In the genomic region with DNA sequence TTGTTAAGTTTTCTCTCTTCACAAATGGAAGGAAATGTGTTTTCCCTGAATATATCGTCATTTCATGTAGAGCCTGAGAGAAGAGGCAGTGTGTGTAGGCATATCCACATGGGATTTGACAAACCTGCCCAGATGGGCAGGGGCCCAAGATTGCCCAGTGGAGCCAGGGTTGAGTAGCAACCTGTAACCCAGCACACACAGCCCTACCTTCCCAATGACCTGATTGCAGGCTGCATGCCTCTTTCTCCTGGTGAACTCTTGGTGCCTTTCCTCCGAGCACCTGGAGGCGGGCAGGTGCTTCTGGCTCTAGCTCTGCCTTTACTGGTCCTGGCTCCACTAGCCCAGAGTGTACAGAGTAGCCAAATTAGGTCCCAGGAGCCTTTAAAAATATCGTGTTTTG, we compare ENCODE assay signal across 10 mouse cellular contexts.
DNase-seq lines count a peak whose midpoint lies in the region; ATAC-seq lines count a peak whose summit lies in the region.
"Had no signal": no experiment of that assay in that cellular context is flagged by ENCODE, and none has a peak within 500 bp of the region (broad histone marks: within the 10 kb centered on the region; RNA-seq: fewer than 3 reads in every experiment).

No protein-coding gene starts in this region.

- H3K9ac ChIP-seq in intestine, embryonic 14.5 days (ENCODE audit: low read length), result no peak overlapping the region
- no peak overlapping the region for H3K9ac ChIP-seq in stomach, embryonic 16.5 days (ENCODE audit: low read length)
- H3K9ac ChIP-seq: lung, embryonic 14.5 days had no signal

- WGBS in intestine, embryonic 14.5 days, result 66% methylated on average over 4 of the region's 4 CpGs
- 64% methylated on average over 4 of the region's 4 CpGs for WGBS in stomach, embryonic 16.5 days

- H3K27ac ChIP-seq in intestine, embryonic 14.5 days (ENCODE audit: low read depth), result peak overlapping the region; percentile 60
- peak overlapping the region; percentile 89 for H3K27ac ChIP-seq in stomach, embryonic 16.5 days (ENCODE audit: low read length)

- 0 out of 2 replicates have a peak, but pooled peaks cover 6% of the 10 kb centered on the region for H3K4me1 ChIP-seq in intestine, embryonic 14.5 days (replicated peaks; ENCODE audit: control insufficient read depth, insufficient read depth, low read length)
- H3K4me1 ChIP-seq in stomach, embryonic 16.5 days (ENCODE audit: control insufficient read depth, insufficient read depth, low read length), result peaks cover 3% of the 10 kb centered on the region; the same call in 1 of the 2 replicates

- no peak for DNase-seq in cerebellum, adult 8-10 months
- peak; percentile 21 to 49 for DNase-seq in lung, adult 18-20 months
- DNase-seq in lung, postnatal 10 days, result no peak
- DNase-seq in intestine, embryonic 14.5 days (ENCODE audit: low spot score), result no peak
- no peak for DNase-seq in yolk sac, embryonic 10.5 days (ENCODE audit: low spot score)
- no peak for DNase-seq in urinary bladder, postnatal 10 days (ENCODE audit: low spot score)
- DNase-seq: lung, embryonic 14.5 days had no signal

- no peaks in the 10 kb centered on the region for H3K9me3 ChIP-seq in intestine, embryonic 14.5 days (ENCODE audit: control insufficient read depth, low read length)
- no peaks in the 10 kb centered on the region for H3K9me3 ChIP-seq in stomach, embryonic 16.5 days (replicated peaks; ENCODE audit: control insufficient read depth, low read length)

- no peak overlapping the region for H3K4me3 ChIP-seq in intestine, embryonic 14.5 days (ENCODE audit: low read depth, low read length)
- H3K4me3 ChIP-seq in stomach, embryonic 16.5 days (replicated peaks; ENCODE audit: low read length), result no peak overlapping the region

- no peak overlapping the region for H3K4me2 ChIP-seq in intestine, embryonic 14.5 days (ENCODE audit: low read length)
- no peak overlapping the region for H3K4me2 ChIP-seq in stomach, embryonic 16.5 days (ENCODE audit: low read depth, low read length)
- H3K4me2 ChIP-seq: heart, embryonic 11.5 days; lung, embryonic 14.5 days had no signal

- no peaks in the 10 kb centered on the region for H3K36me3 ChIP-seq in intestine, embryonic 14.5 days (ENCODE audit: control insufficient read depth, insufficient read depth, low read length)
- no peaks in the 10 kb centered on the region for H3K36me3 ChIP-seq in stomach, embryonic 16.5 days (ENCODE audit: control insufficient read depth, insufficient read depth, low read length)

- H3K27me3 ChIP-seq in intestine, embryonic 14.5 days (replicated peaks; ENCODE audit: control insufficient read depth, insufficient read depth, low read length), result no peaks in the 10 kb centered on the region
- H3K27me3 ChIP-seq in stomach, embryonic 16.5 days (ENCODE audit: control insufficient read depth, insufficient read depth, low read length), result no peaks in the 10 kb centered on the region

- ATAC-seq in cerebellum, adult (ENCODE audit: insufficient number of reproducible peaks, low FRiP score, low TSS enrichment), result 0 out of 2 replicates have a peak, but pooled peaks have one; percentile 29
- peak; percentile 45 for ATAC-seq in intestine, embryonic 14.5 days (replicated peaks; ENCODE audit: low FRiP score, low TSS enrichment, low read depth)
- ATAC-seq in stomach, embryonic 16.5 days (ENCODE audit: insufficient read depth, low FRiP score), result peak; percentile 55

Comparison
In these comparisons a context has a peak if more than half of its experiments do, and no peak if none do; other contexts are left out.
1. DNase-seq: peak in lung, adult 18-20 months (2 of 2); none in cerebellum, adult 8-10 months (single experiment), lung, postnatal 10 days (single experiment), intestine, embryonic 14.5 days (single experiment), yolk sac, embryonic 10.5 days (single experiment) and urinary bladder, postnatal 10 days (single experiment).
2. Peak in every context shown above with its lines, with median percentiles within 50 percentile points of each other: ATAC-seq.